Mouse (Mus musculus) heart, embryonic 12.5 days (tissue): ENCODE measurements around the gene Dpy30. TPM values are rescaled to one million over a fixed set of nuclear protein-coding genes. Genes with fewer than 3 reads are reported as not detected.

Experiments used
- polyA plus RNA-seq: library from polyadenylated mRNA; unstranded; fragments of >200 nt; fragmentation: Nextera tagmentation; extraction: Ambion mirVana; gene quantifications from 2 replicates; pipeline ENCODE4 v1.2.1, GENCODE M21; 2016

Dpy30 gene
- polyA plus RNA-seq, 1 experiment from 2014 or later, result 202 TPM

Other genes with a start within 250 kb of the Dpy30 start
- 66.1 and 66.9 TPM in 2 replicates for gene Memo1, start 28.4 kb downstream of the Dpy30 start, polyA plus RNA-seq
- gene Spast, start 15.0 kb upstream of the Dpy30 start, polyA plus RNA-seq, result 19.1 and 20.2 TPM in 2 replicates
- 22.2 and 27.3 TPM in 2 replicates for gene Slc30a6, start 71.7 kb upstream of the Dpy30 start, polyA plus RNA-seq
- gene Nlrc4, start 135.2 kb upstream of the Dpy30 start, polyA plus RNA-seq, result 0.14 and 0.15 TPM in 2 replicates
- gene Yipf4, start 165.5 kb upstream of the Dpy30 start, polyA plus RNA-seq, result 63.2 and 64.7 TPM in 2 replicates
- 76.3 and 83.3 TPM in 2 replicates for gene Birc6, start 204.4 kb upstream of the Dpy30 start, polyA plus RNA-seq